Mouse (Mus musculus) limb, embryonic 13.5 days (tissue): ENCODE results near the gene Mpped1. TPM values are rescaled to one million over a fixed set of nuclear protein-coding genes. Genes with fewer than 3 reads are reported as not detected.

Source experiments
- ATAC-seq: fragments of 200-750 bp; cut with Nextera tagmentation; 2 replicates; pipeline ENCODE4 v1.8.0; 2017; ENCODE audit warnings: low read depth, moderate number of reproducible peaks, moderate TSS enrichment; ENCODE audit not compliant: low FRiP score
- H3K27ac ChIP-seq: fragments of 300-500 bp; sonication (generic); 2 replicates; pipeline ENCODE4 v1.5.1; 2015; ENCODE audit warnings: inconsistent platforms, mild to moderate bottlenecking, moderate library complexity
- H3K27me3 ChIP-seq: fragments of 300-500 bp; sonication (generic); 2 replicates; pipeline ENCODE4 v1.6.1; 2015; ENCODE audit warnings: mild to moderate bottlenecking, inconsistent platforms
- H3K36me3 ChIP-seq: fragments of 300-500 bp; sonication (generic); 2 replicates; pipeline ENCODE4 v1.6.1; 2015; ENCODE audit warnings: inconsistent platforms, mild to moderate bottlenecking, moderate library complexity
- H3K4me1 ChIP-seq: fragments of 300-500 bp; sonication (generic); 2 replicates; pipeline ENCODE4 v1.6.1; 2015; ENCODE audit warnings: inconsistent platforms
- H3K4me2 ChIP-seq: fragments of 300-500 bp; sonication (generic); replicated peaks from 2 replicates; pipeline ENCODE4 v1.6.1; 2015; ENCODE audit warnings: inconsistent platforms, mild to moderate bottlenecking, moderate library complexity
- H3K4me3 ChIP-seq: fragments of 300-500 bp; sonication (generic); 2 replicates; pipeline ENCODE4 v1.5.1; 2015; ENCODE audit warnings: moderate library complexity, mild to moderate bottlenecking, inconsistent platforms
- H3K9ac ChIP-seq: fragments of 300-500 bp; sonication (generic); 2 replicates; pipeline ENCODE4 v1.6.1; 2015; ENCODE audit warnings: mild to moderate bottlenecking, inconsistent platforms
- H3K9me3 ChIP-seq: fragments of 300-500 bp; sonication (generic); 2 replicates; pipeline ENCODE4 v1.6.1; 2016; ENCODE audit warnings: inconsistent platforms
- WGBS: fragments of 180-500 bp; shearing (Covaris S2); methylation state at CpG from one replicate; pipeline ENCODE4 v1.1.7; 2015; 5-methylcytosine and 5-hydroxymethylcytosine counted together
- polyA plus RNA-seq: library from polyadenylated mRNA; unstranded; fragments of >200 nt; fragmentation: Nextera tagmentation; extraction: Ambion mirVana; gene quantifications from 2 replicates; pipeline ENCODE4 v1.2.1, GENCODE M21; 2015

The Mpped1 gene
- 8.0 and 9.3 TPM in 2 replicates for polyA plus RNA-seq

GRCm38 (mm10) chr15:83779387-83779786 is at the start of gene Mpped1:
Mpped1 (plus strand) TSS chr15:83779467.
- Histone ChIP-seq H3K9ac (peak within 1 kb of the TSS; percentile 73), H3K36me3 (no peaks in the 10 kb centered on the region), H3K4me2 (peak within 1 kb of the TSS; percentile 94), H3K9me3 (no peaks in the 10 kb centered on the region), H3K27ac (no peak within 1 kb of the TSS), H3K4me1 (peaks cover 13% of the 10 kb centered on the region; the same call in 1 of the 2 replicates), H3K4me3 (peak within 1 kb of the TSS; percentile 64), H3K27me3 (peaks cover 68% of the 10 kb centered on the region)
- 2% methylated on average over 35 of the region's 37 CpGs for WGBS
- ATAC-seq, result no peak

- no peak overlapping the region for H3K4me3 ChIP-seq
- no peaks in the 10 kb centered on the region for H3K36me3 ChIP-seq
- peaks cover 41% of the 10 kb centered on the region for H3K4me1 ChIP-seq
- peak; percentile 85 for ATAC-seq
- 6% methylated on average over 21 of the region's 21 CpGs for WGBS
- peaks cover 21% of the 10 kb centered on the region for H3K27me3 ChIP-seq
- peak overlapping the region; percentile 79 for H3K27ac ChIP-seq
- peak overlapping the region; percentile 46 for H3K4me2 ChIP-seq
- H3K9me3 ChIP-seq, result no peaks in the 10 kb centered on the region
- 0 out of 2 replicates have a peak overlapping the region, but pooled peaks have one; percentile 20 for H3K9ac ChIP-seq
These were observed 38.4 kb upstream of the Mpped1 start for GRCm38 (mm10) chr15:83740676-83741422.

DNA sequence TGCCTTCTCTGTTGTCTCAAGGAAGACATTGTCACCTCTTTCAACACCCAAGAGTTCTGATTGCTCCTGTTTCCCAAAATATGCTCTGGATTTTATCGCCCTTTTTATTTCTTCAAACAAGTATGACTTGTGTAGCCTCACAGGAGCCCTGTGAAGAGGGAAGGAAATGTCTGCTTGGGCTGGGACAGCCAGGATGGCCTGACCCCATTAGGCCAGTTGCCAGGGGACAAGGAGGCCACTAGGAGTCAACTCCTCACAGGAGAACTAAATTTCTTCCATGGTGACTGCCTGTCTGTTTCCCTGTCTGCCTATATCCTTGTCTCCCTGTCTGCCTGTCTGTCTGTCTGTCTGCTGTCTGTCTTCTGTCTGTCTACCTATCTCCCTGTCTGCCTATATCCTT is 37.2 kb upstream of the Mpped1 start:
- 77% methylated on average over 1 of the region's 1 CpGs for WGBS
- Histone ChIP-seq H3K4me1 (peaks cover 43% of the 10 kb centered on the region), H3K27ac (0 out of 2 replicates have a peak overlapping the region, but pooled peaks have one; percentile 11)

GRCm38 (mm10) chr15:83746311-83746710 is 33.0 kb upstream of the Mpped1 start:
- peak overlapping the region; percentile 3; the same call in 1 of the 2 replicates for H3K4me2 ChIP-seq
- H3K4me3 ChIP-seq, result no peak overlapping the region
- 47% methylated on average over 16 of the region's 16 CpGs for WGBS
- no peak for ATAC-seq
- H3K9me3 ChIP-seq, result no peaks in the 10 kb centered on the region
- peaks cover 32% of the 10 kb centered on the region for H3K4me1 ChIP-seq
- no peak overlapping the region for H3K9ac ChIP-seq
- no peaks in the 10 kb centered on the region for H3K36me3 ChIP-seq
- 0 out of 2 replicates have a peak, but pooled peaks cover 11% of the 10 kb centered on the region for H3K27me3 ChIP-seq
- peak overlapping the region; percentile 22; the same call in 1 of the 2 replicates for H3K27ac ChIP-seq

More for the DNA sequence above, 37.2 kb upstream of the Mpped1 start:
- Histone ChIP-seq H3K36me3 (no peaks in the 10 kb centered on the region), H3K4me2 (no peak overlapping the region), H3K27me3 (0 out of 2 replicates have a peak, but pooled peaks cover 13% of the 10 kb centered on the region), H3K9ac (no peak overlapping the region), H3K9me3 (no peaks in the 10 kb centered on the region), H3K4me3 (no peak overlapping the region)
- ATAC-seq, result no peak

GRCm38 (mm10) chr15:83748986-83749385 is 30.3 kb upstream of the Mpped1 start:
- H3K4me2 ChIP-seq, result no peak overlapping the region
- 79% methylated on average over 6 of the region's 6 CpGs for WGBS
- no peaks in the 10 kb centered on the region for H3K9me3 ChIP-seq
- H3K27me3 ChIP-seq, result no peaks in the 10 kb centered on the region
- H3K36me3 ChIP-seq, result no peaks in the 10 kb centered on the region
- no peak overlapping the region for H3K27ac ChIP-seq
- H3K4me1 ChIP-seq, result peaks cover 12% of the 10 kb centered on the region
- H3K4me3 ChIP-seq, result no peak overlapping the region
- no peak overlapping the region for H3K9ac ChIP-seq
- ATAC-seq, result no peak

DNA sequence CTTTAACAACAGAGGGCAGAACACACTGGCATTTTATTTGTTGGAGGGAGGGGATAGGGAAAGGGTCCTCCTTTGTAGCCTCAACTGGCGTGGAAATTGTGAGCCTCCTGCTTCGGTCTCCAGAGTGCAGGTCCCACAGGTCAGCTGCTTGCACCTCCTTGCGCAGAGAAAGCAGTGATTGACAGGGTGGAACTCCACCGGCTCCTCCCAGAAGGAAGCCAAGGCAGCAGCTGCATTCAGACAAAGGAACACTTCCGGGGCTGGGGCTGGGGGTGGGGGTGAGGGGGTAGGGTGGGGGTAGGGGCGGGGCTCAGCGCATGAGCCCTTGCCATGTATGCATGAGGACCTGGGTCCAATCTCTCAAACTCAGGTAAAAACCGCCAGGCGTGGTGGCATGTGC is 29.8 kb upstream of the Mpped1 start:
- no peaks in the 10 kb centered on the region for H3K9me3 ChIP-seq
- no peak for ATAC-seq
- H3K4me2 ChIP-seq, result no peak overlapping the region
- H3K27ac ChIP-seq, result no peak overlapping the region
- no peak overlapping the region for H3K9ac ChIP-seq
- WGBS, result 67% methylated on average over 9 of the region's 9 CpGs
- no peak overlapping the region for H3K4me3 ChIP-seq
- H3K36me3 ChIP-seq, result no peaks in the 10 kb centered on the region
- H3K27me3 ChIP-seq, result no peaks in the 10 kb centered on the region
- H3K4me1 ChIP-seq, result peaks cover 12% of the 10 kb centered on the region

DNA sequence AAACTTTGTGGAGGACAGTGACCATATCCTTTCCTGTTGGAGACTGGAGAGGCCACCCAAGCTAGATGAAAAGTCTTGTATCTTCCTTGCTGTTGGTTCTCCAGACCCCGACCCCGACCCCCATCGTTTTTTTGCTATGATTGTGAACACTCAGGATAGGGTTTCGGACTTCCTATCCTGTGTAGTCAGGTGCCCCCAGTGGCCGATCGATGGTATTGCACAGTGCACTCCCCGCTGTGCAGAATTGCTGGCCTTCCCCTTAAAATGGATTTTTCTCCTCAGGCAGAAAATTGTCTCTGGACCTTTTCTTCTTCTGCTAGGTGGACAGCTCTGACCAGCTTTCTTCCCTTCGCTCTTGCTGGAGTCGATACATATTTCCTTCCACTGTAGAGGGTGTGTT is 22.5 kb upstream of the Mpped1 start:
- WGBS, result 25% methylated on average over 9 of the region's 9 CpGs
- ATAC-seq, result no peak

DNA sequence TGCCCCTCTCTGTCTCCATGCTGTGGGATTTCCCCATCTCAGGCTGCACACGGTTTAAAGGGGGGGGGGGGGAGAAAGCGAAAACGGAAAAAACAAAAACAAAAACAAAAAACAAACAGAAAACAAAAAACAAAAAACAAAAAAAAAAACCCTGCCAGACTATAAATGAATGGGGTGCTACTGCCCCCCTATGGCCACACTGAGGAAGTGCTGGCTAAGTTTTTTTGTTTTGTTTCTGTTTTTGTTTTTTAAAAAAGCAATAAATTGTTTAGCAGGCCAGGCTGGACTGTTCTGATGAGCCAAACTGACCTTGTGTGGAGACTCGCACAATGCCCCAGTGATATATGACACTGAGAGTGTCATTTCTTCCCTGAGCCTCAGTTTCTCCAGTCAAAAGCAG is 20.3 kb upstream of the Mpped1 start:
- Histone ChIP-seq H3K4me1 (no peaks in the 10 kb centered on the region), H3K4me2 (no peak overlapping the region), H3K4me3 (no peak overlapping the region), H3K27me3 (peaks cover 18% of the 10 kb centered on the region), H3K9ac (no peak overlapping the region), H3K27ac (no peak overlapping the region), H3K9me3 (no peaks in the 10 kb centered on the region), H3K36me3 (no peaks in the 10 kb centered on the region)
- 9% methylated on average over 4 of the region's 4 CpGs for WGBS
- ATAC-seq, result no peak

More for the DNA sequence above, 22.5 kb upstream of the Mpped1 start:
- peaks cover 17% of the 10 kb centered on the region for H3K27me3 ChIP-seq
- no peak overlapping the region for H3K27ac ChIP-seq
- H3K36me3 ChIP-seq, result no peaks in the 10 kb centered on the region
- no peaks in the 10 kb centered on the region for H3K9me3 ChIP-seq
- no peak overlapping the region for H3K4me3 ChIP-seq
- no peak overlapping the region for H3K4me2 ChIP-seq
- H3K4me1 ChIP-seq, result no peaks in the 10 kb centered on the region
- H3K9ac ChIP-seq, result no peak overlapping the region

DNA sequence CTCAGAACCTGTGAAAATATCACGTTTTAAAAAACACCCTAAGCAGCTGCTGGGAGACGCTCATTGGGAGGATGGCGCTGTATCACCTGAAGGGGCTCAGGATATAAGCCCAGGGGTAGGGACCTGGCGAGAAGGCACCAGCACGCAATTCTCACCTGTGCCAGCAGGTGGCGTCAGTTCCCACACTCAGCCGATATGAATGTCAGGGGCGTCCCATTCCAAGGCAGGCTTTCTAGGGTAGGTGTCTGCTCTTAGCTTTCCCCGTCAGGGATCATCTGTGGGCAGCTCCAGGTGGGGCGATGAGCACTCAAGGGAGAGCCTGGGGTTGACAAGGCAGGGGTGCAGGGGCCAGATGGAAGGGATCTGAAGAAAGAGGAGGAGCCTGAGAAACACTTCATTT is 18.6 kb upstream of the Mpped1 start:
- 6% methylated on average over 10 of the region's 10 CpGs for WGBS
- no peak for ATAC-seq

DNA sequence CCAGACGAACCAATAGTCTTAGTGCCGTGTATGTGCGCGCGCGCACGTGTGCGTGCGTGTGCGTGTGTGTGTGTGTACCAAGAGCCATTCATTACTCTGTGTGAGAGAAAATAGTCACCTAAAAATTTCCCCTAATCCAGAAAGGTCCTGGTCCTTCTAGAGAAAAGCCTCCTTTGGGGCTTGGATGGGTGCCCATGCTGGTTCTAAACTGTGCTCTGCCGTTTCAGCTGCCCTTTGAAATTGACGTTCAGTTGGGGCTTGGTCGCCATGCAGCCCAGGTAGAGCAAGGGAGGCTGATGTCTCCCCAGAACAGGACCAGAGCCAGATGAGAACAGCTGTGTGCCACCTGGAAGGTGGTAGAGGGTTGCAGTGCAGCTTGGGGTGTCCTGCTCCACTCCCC is 17.8 kb upstream of the Mpped1 start:
- Histone ChIP-seq H3K9me3 (no peaks in the 10 kb centered on the region), H3K4me1 (peaks cover 8% of the 10 kb centered on the region), H3K36me3 (no peaks in the 10 kb centered on the region), H3K27me3 (peaks cover 13% of the 10 kb centered on the region), H3K4me2 (no peak overlapping the region), H3K9ac (no peak overlapping the region), H3K27ac (no peak overlapping the region), H3K4me3 (no peak overlapping the region)
- 87% methylated on average over 13 of the region's 13 CpGs for WGBS
- no peak for ATAC-seq

More for the DNA sequence above, 18.6 kb upstream of the Mpped1 start:
- no peaks in the 10 kb centered on the region for H3K36me3 ChIP-seq
- H3K9ac ChIP-seq, result no peak overlapping the region
- H3K27ac ChIP-seq, result no peak overlapping the region
- H3K9me3 ChIP-seq, result no peaks in the 10 kb centered on the region
- H3K4me1 ChIP-seq, result peaks cover 5% of the 10 kb centered on the region
- H3K27me3 ChIP-seq, result peaks cover 18% of the 10 kb centered on the region
- H3K4me2 ChIP-seq, result no peak overlapping the region
- no peak overlapping the region for H3K4me3 ChIP-seq

- no peaks in the 10 kb centered on the region for H3K9me3 ChIP-seq
- ATAC-seq, result no peak
- no peak overlapping the region for H3K4me3 ChIP-seq
- 27% methylated on average over 6 of the region's 6 CpGs for WGBS
- peaks cover 8% of the 10 kb centered on the region for H3K4me1 ChIP-seq
- H3K27ac ChIP-seq, result no peak overlapping the region
- H3K36me3 ChIP-seq, result no peaks in the 10 kb centered on the region
- H3K9ac ChIP-seq, result no peak overlapping the region
- H3K4me2 ChIP-seq, result no peak overlapping the region
- H3K27me3 ChIP-seq, result peaks cover 2% of the 10 kb centered on the region; the same call in 1 of the 2 replicates
These were observed 13.8 kb upstream of the Mpped1 start for GRCm38 (mm10) chr15:83765388-83766029.

DNA sequence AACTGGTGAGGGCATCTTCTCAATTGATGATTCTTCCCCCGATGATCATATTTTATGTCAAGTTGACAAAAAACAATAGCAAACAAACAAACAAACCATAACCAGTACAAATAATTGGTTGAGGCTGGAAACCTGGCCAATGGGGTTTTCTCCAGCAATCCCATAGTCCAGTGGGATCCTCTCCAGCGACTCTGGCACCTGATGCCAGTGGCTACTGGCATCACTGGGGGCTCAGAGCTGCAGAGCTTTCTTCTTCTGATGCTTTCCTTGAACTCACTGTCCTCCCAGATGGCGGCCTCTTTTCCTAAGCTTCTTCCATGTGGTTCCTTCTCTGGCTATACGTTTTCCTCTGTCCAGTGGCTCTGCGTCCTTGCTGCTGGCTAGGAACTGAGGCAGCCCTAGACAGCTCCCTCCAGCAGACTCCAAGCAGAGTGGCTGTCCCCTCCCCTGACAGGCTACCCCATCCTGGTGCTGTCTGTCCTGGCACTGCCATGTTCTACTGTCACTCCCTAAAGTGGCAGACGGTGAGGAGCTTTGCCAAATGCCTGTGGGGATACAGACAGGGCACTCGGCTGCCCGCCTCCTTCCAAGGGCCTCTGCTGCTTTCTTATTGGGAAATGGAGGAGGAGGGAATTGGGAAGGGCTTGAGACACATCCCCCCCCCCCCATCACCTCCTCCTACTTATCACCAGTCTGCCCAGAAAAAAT is 7.8 kb upstream of the Mpped1 start:
- Histone ChIP-seq H3K4me1 (no peaks in the 10 kb centered on the region), H3K9me3 (no peaks in the 10 kb centered on the region), H3K9ac (no peak overlapping the region), H3K27me3 (peaks cover 15% of the 10 kb centered on the region), H3K4me3 (no peak overlapping the region), H3K4me2 (no peak overlapping the region), H3K36me3 (no peaks in the 10 kb centered on the region), H3K27ac (no peak overlapping the region)
- ATAC-seq, result no peak
- 74% methylated on average over 8 of the region's 8 CpGs for WGBS
